Mouse (Mus musculus) right cerebral cortex, adult 18-20 months (tissue): ENCODE data around the gene Umodl1.

Experiments used
- DNase-seq: peaks from one replicate; pipeline ENCODE4 v3.0.0; 2022; ENCODE audit warnings: mixed read lengths

Gene Umodl1

DNA sequence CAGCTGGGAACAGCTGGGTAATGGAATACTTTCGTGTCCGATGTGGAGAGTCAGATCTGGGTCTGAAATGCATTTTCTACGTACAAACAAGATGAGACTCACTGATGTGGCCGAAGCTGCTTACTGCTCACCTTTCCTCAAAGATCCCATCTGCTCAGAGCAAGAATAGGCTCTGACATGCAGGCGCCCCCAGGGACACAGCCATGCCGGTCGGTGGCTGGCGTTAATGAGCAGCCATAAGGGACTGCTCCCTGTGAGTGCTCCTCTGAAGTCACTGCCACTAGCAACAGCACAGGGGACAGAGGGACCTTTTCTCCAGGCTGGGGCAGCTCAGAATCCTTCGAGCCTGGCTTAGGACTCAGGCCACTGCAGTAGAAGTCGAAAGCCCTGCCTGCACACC, at the start of gene Umodl1:
Umodl1 (plus strand) TSS at position 301 of the 400 bp plus-strand sequence.
- DNase-seq, result no peak

DNA sequence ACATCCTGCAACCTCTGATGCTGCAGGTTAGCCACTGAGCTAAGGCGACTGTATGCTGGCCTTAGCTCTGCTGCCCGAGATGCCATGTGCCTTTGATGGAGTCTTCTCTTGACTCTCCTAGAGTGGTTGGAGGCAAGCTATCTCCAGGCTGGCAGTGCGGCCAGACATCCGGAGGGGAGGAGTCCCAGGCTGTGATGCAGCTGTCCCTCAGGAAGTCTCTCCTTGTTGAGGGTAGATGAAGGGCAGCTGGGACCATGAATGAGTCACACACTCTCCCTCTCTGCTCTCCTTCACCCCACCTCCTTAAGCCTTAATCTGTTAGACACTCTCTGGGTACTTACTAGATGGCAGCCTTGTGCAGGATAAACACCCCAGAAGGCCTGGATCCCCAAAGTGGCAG, 46.9 kb upstream of the Umodl1 start:
- DNase-seq, result no peak

DNA sequence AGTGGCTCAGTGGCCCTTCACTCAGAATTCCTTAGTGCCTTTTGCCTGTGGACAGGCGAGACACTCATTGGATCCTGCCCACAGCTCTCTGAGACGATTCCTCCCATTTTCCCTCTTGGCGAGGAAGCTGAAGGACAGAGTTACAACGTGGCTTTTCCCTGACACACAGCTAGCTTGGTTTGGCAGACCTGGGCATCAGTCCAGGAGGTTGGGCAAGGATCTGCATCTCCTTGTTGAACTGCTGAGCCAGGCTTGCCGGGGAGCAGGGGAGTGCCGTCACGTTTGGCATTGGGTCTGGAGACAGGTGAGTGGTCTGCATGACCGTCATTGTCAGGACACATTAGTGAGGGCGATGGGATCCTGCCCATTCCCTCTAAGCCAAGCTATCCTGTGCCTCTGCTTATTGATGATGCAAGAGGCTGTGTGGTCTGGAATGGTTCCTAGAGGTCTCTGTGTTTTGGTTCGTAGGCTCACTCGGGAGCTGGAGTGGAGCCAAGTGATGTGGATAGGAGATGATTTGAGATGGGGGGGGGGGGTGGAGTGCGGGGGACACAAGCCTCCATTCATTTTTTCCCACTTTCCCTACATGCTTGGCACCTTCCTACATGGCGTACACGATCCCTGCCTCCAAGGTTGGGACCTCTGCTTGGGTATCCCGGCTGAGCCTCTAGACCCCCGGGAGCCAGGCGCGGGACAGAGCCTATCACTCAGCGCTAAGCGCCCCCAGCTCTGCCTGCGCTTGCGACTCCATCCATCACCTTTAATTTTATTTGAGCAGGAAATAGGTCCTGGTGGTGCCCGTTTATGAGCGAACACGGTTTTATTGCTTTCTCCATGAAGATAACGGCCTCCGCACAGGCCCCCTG, 43.3 kb upstream of the Umodl1 start:
- DNase-seq, result no peak

DNA sequence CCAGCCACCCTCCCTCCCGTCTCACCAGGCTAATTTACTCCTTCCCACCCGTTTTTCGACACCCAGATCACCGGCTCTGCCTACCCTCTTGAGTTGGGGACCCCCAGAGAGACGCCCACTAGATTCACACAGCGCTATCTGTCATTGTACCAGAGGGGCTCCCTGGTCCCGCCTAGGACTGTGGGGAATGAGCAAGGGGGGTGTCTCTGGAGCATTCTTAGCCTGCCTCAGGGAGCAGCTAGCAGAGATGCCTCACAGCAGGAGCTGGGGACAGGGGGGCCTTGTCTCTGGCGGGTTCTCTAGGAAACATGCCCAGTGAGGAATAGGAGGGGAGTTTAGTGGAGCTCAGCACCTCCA, 42.7 kb upstream of the Umodl1 start:
- DNase-seq, result no peak

DNA sequence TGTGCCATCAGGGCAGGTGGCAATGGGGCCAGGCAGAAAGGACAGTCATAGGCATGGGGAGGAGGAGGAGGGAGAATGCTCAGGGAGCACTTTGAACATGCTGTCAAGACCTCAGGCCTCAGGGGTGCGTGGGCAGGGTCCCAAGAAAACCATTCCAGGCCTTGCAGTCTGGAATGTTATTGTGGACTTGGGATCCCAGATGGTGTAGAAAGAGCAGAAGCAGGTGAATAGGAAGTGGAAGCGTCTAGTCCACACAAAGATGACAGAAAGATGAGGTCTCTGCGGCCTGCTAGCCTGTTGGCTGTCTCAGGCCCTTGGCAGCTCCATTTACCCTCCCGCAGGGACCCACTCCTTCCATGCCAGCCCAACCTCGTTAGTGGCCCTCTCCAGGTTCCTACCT, 41.9 kb upstream of the Umodl1 start:
- DNase-seq, result no peak

DNA sequence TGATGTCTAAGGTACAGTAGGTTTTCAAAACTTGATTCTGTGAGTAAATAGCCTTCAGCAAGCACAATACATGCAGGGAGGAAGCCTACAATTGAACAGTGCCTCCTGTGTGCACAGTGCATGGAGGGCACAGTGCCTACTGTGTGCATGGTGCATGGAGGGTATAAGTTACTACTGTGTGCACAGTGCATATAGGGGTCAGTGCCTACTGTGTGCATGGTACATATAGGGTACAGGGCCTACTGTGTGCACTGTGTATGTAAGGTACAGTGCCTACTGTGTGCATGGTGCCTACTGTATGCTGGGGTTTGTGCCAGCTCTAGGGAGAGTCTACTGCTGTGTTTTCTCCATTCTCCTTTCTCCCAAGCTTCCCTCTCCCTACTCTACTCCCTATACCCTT, 40.2 kb upstream of the Umodl1 start:
- DNase-seq, result no peak

DNA sequence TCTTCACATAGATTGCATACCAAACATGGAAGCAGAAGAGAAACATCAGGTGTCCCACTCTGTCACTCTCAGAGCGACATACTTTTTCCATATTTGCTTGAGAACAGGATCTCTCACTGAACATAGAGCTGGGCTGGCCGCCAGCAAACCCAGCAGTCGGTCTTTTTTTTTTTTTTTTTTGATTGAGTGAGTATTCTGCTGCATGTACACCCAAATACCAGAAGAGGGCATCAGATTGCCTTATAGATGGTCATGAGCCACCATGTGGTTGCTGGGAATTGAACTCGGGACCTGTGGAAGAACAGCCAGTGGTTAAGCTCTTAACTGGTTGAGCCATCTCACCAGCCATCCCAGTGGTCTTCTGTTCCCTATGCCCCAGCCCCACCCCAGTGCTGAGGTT, 30.9 kb upstream of the Umodl1 start:
- no peak for DNase-seq

DNA sequence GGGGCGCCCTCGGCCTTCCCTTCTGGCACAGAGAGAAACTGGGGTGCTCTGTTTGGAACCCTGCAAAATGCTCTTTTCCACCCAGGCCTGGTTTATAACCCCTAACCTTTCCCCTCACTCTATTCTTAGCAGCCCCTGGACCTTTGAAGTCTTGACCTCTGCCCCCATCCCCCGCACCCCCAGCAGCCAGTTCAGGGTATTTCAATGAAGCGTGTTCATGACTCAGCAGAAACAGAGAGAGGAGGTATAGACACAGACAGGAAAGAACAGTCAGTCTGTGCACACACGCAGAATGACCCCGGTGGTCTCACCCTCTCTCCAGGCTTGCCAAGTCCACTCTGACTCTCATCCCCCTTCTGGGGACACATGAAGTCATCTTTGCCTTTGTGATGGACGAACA, 23.6 kb upstream of the Umodl1 start:
- DNase-seq, result no peak

DNA sequence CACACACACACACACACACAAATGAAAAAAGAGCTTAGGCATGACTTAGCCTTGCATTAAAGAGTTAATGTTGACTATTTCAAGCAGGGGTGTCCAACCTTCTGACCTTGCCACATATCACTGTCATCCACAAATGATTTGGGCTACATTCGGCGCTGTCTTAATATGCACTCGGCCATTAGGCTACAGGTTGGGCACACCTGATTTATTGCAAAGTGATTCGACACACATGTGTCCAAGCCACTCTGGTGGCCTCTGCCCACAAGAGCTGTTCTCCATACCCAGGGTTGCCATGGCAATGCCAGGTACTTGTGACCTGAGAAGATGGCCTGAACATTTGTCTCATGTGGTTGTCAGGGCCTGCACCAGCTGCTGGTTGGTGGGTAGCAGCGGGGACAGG, 21.6 kb upstream of the Umodl1 start:
- DNase-seq, result no peak

DNA sequence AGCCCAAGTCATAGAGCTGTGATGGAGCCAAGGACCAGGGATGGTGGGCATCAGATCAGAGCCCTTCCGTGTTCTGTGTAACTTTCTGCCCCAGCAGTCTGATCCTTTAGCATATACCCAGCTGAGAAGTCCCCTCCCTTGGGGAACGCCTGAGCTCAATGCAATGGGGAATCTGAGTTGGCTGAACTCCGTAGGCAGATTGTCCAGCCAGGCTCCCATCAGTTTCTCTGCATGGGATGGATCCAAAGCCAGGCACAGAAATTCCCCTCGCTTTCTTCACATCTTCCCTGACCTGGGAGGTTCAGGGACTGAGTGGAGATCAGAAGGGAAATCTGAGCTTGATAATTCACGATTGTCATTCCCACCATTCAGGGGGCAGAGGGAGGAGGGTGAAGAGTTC, 19.1 kb upstream of the Umodl1 start:
- no peak for DNase-seq

DNA sequence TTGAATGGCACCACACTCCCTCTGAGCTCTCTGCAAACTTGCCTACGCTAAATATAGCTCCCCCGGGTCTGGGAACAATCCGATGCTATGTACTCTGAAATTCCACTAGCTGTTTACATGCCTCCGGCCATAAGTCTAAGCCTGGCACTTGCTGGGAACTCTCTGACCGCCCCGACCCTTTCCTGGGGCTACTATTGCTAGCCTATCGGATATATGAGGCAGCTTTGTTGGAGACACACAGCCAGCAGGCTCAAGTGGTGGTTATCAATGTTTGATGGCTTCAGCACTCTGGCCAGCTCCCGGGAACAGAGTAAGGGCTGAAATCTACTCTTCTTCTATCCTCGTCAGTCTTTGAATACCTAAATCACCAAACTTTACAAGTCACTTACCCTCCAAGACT, 15.9 kb upstream of the Umodl1 start:
- no peak for DNase-seq

DNA sequence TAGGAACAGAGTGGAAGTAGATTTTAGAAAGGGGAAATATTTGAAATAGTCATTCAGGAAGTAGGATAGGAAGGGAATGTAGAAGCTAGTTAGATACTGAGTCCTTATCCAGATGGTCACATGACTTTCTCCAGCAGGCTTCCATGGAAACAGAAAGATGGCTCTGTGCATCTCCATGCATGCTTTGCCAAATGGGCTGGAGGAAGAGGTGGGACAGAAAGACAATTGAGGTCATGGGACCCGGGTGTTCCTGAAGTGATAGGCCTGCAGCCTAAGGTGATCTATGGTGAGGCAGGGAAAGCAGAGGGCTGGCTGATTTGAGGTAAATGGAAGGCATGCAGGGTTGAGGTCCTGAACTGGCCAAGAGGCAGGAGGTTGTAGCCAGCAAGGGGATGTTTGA, 6.1 kb upstream of the Umodl1 start:
- DNase-seq, result no peak

DNA sequence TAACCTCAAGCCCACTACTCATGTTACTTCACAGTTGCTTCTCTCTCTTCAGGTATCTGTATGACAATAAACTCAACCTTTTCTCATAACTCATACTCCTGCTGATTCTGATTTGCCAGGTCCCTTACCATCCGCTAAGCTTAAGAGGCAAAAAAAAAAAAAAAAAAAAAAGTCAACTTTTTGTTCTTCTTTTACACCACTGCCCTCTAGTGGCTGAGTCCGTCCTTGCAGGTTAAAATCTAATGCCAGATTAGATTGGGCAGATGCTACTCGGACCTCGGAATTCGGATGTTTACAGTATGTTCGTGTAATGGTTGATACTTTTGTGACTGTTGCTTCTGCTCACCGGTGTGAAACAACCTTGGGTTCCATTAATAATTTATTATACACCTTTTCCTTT, 3.7 kb upstream of the Umodl1 start:
- DNase-seq, result peak; percentile 49

DNA sequence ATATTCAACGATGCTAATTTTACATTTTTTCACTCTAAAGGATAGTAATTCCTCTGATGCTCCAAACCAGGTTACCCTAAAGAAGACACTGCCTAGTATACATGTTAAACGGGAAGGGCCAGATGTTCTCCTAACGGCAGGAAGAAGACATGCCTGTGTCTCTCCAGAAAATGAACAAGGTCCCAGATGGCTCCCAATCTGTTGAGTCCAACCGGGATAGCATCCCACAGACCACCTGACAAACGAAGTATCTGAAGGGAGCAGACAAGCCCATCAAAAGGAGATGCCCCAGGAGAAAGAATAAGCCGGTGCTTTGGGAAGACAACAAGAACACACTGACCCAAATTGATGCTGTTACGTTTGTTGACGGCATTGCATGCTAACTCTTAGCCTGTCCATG, 2.8 kb upstream of the Umodl1 start:
- no peak for DNase-seq

DNA sequence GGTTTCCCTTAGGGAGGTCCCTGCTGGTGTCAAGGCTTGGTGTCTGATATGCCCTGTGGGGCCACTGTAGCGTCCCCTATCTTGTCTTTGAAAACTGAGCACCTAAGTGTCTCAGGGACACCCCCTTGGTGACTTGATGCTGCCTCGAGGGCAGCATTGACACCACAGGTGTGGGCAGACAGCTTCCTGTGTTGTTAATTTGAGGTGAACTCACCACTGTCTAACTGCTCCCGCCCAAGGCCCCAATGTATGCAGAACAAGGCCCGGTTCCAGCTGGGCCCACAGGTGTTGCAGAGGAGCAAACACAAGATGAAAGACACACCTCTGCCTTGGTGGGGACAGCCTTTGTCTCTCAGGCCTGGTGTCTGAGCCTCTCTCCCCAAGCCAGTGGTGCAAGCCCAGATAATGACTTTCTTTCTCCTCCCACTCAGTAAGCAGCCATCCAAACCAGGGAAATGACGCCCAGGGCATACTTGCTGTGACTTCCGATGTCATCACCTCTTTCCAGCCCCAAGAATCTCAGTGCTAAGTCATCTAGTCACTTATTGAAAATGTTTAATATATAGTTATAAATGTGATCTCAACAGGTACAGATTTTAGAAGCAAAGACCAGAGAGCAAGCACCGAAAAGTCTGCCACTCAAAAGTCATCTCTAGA, 7.6 kb downstream of the Umodl1 start:
- DNase-seq, result no peak

DNA sequence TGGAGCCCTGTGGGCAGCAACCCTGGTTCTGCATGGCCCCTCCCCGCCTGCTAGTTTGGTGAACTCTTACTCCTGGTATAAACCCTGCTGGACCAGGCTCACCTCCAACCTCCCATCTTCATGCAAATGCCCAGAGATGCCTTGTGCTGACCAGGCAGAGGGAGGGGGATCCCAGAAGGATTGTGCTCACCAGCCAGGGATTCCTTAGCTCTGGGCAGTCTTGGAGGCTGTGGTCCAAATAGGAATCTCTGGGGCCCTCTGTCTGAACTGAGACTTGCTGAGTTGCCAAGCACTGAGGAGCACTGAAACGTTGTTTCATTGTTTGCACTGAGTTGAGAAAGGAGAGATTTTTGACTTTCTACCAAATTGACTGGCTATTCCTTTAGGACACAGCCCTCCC, 8.4 kb downstream of the Umodl1 start:
- no peak for DNase-seq

DNA sequence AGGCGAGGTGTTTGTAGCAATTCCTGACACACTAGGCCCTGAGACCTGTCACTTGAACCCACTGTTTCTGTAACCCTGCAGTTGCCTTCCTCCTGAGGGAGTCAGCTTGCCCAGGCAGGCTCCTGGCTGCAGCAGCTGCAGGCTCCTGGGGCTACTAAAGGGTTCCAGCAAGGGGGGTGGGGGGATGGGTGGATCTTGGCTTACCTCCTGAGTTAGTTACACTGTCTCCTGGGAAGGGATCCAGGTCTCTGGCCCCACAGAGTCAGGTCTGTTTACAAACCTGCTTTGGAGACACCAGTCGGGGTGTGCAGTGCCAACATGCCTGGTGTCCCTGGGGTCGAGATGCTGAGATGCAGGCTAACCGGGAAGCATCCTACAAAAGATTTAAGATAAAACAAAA, 15.5 kb downstream of the Umodl1 start:
- no peak for DNase-seq

DNA sequence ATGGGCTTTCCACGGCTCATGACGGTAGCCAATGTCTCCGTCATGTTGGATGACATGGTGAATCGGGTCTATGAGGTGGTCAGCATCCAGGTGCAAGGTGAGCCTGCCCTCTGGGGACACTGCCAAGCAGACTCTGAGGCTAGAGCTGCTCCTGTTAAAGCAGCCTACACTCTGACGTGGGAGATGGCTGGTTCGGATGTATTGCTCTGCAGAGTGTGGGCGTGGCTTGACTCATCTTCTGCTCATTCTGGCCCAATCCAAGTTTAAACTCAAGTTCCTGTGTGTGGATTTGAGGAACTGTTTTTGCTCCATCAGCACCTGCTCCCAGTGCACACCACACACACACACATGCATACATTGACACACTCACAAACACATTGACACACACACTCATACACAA, 17.4 kb downstream of the Umodl1 start:
- DNase-seq, result peak; percentile 78

DNA sequence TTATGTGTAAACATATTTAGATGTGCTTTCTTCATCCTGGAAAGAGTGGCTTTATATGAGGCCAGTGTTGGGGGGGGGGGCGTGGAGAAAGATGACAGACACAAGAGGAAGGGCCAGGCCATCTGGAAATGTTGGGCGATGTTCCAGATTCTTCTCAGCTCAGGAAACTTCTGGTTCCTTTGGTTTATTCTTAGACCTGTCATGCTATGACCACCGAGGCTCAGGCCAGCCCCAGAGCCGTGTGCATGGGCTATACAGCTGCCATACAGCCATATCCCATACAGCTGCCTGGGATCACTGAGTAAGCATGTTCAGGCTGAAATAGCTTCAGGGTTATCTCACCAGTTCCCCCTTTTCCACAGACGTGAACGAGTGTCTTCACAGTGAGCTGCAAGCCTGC, 18.9 kb downstream of the Umodl1 start:
- no peak for DNase-seq

DNA sequence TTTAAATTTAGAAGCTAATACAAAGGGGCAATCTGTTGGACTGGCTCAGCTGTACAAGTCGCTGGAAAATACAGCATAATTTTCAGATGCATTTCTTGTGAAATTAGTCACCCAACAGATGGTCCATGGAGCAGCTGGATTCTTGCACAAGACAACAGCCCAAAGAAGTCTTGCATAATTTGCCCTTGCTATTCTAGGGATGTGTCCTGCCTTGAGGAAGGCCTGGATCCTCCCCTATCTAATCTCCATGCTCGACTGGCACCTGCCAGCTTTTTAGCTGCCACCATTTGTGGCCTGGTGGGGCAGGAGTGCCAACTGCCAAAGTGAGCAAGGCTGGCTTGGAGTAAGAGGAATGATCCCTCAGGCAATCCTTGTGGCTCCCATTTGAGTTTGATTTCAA, 22.9 kb downstream of the Umodl1 start:
- DNase-seq, result peak; percentile 17

DNA sequence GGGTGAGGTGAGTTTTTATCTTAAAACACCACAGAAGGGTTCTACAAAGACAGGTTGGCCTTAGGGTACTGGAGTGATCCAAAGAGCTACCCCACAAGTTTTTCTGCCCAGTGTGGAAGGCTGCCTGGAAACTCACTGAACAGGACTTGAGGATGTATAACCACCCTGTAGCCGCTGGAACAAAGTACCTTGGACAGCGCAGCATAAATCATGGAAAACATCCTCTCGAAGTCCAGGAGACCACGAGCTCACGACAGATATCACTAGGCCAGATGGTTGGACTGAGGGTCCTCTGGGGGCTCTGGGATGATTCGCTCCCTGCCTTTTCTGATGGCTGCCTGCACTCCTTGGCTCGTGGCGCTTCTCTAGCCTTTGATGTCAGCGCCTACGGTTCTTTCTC, 24.1 kb downstream of the Umodl1 start:
- DNase-seq, result no peak

DNA sequence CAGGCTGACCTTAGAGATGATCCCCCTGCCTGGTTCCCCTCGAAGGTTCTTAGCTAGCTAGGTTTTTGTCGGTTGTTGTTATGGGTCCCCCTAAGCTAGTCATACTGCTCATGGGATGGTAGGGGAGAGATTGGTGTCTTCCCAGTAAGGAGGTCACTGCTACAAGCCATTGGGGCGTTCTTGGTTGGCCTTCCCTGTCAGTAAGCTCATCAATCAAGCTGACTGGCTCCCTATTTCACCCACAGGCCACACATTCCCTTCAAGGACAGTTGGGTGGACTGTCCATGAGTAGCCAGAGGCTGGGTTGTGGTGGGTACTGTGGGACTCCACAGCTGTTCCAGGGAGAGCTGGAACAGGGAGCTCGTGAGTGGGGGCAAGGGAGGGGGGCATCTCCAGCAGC, 29.1 kb downstream of the Umodl1 start:
- no peak for DNase-seq

DNA sequence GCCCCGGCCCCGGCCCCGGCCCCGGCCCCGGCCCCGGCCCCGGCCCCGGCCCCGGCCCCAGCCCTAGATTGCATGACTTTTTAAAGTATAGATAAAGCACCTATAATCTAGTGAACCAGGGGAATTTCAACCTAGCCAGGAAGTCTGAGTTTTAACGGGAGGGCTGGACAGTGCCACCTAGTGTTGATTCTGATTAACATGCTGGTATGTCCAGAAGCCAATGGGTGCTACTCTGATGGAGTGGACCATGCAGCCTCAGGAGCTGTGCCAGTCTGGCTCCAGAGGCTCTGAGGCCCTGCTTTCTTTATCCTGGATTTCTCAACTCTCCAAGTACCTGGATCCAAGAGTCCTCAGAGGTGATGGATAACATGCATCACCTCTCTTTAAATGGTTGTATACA, 35.8 kb downstream of the Umodl1 start:
- DNase-seq, result no peak

DNA sequence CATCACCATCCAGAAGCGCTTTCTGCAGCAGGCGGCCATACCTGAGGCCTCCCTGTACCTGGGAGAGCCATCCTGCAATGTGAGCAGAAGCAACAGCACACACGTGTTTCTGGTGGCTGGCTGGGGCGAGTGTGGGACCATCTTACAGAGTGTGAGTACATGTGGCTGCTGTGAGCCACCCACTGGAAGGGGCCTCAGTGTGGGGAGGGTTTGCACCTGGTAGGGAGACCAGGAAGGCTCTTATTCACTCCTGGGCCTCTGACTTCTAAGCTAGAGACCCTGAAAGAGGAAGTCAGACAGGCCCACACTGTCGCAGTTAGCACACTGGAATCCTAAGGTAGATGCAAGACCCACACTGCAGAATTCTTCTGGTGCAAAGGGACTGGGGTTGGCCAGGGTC, 41.9 kb downstream of the Umodl1 start:
- no peak for DNase-seq

DNA sequence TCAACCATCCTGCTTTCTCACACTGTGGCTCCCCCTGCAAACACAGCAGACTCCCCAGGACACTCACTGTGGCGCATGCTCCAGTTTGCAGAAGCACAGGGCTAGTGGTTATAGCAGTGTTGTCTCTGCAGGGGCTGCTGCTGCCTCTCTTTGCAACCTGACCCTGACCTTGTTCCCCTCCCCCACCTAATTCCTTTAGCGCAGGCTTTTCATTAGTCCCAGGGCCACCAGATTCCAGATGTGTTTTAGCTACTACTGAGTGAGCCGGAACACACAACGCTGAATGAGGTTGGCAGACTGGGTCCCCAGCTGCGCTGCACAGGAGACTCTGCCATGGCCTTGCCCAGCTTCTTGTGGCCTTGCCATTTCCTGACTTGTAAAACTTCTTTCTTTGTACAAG, 46.5 kb downstream of the Umodl1 start:
- no peak for DNase-seq
